Mouse (Mus musculus): Measurements from ENCODE around the gene Dapk2. TPM values are rescaled to one million over a fixed set of nuclear protein-coding genes. Genes with fewer than 3 reads are reported as not detected.

Dapk2 gene
- polyA plus RNA-seq, 1 experiment from 2014 or later = 6.7 TPM

DNA sequence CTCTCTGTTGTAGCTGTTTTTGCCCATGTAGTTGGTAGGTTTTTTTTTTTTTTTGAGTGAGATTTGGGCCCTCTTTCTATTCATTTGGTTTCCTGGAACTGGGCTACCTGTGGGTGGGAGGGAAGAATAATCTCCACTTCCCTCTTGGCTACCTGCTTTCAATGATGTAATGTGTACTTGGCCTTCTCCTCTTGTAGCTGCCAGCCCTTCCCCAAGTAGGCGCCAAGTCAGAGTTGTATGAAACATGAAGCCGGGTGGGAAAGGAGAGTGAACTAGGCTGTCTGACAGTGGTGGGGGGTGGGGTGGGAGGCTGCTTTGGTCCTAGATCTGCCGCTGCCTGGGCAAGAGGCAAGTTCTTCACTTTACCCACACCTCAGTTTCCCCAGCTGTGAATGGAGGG is 38.5 kb downstream of the Dapk2 start:
- Histone ChIP-seq H3K36me3 (no peaks in the 10 kb centered on the region), H3K27me3 (no peaks in the 10 kb centered on the region), H3K4me3 (no peak overlapping the region), H3K9me3 (no peaks in the 10 kb centered on the region), H3K4me2 (no peak overlapping the region), H3K27ac (no peak overlapping the region), H3K9ac (no peak overlapping the region), H3K4me1 (peaks cover 6% of the 10 kb centered on the region; the same call in 1 of the 2 replicates)
- no peak for ATAC-seq (ENCODE audit: insufficient number of reproducible peaks, insufficient read depth, low FRiP score, low TSS enrichment, low read depth)
- WGBS = 47% methylated on average over 3 of the region's 3 CpGs

DNA sequence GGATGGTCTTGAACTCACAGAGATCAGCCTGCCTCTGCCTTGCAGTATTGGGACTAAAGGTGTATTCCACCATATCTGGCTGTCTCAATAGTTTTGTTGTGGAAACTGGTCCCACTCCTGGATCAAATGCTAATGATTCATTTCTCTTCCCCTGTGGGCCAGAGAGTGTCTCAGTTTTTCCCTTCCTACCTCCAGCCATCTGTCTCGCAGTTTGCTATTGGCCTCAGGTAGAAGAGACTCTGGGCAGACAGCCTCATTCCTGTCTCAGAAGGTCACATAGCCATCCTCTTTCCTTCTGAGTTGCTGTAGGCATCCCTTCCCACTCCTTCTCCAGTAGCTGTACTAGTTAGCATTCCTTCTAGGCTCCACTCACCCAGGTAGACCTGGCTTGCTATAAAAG is 40.5 kb downstream of the Dapk2 start:
- Histone ChIP-seq H3K4me2 (no peak overlapping the region), H3K27me3 (no peaks in the 10 kb centered on the region), H3K9me3 (no peaks in the 10 kb centered on the region), H3K9ac (no peak overlapping the region), H3K27ac (no peak overlapping the region), H3K4me3 (no peak overlapping the region), H3K4me1 (peaks cover 6% of the 10 kb centered on the region; the same call in 1 of the 2 replicates), H3K36me3 (no peaks in the 10 kb centered on the region)
- WGBS = 87% methylated on average over 1 of the region's 1 CpGs
- no peak for ATAC-seq (ENCODE audit: insufficient number of reproducible peaks, insufficient read depth, low FRiP score, low TSS enrichment, low read depth)

DNA sequence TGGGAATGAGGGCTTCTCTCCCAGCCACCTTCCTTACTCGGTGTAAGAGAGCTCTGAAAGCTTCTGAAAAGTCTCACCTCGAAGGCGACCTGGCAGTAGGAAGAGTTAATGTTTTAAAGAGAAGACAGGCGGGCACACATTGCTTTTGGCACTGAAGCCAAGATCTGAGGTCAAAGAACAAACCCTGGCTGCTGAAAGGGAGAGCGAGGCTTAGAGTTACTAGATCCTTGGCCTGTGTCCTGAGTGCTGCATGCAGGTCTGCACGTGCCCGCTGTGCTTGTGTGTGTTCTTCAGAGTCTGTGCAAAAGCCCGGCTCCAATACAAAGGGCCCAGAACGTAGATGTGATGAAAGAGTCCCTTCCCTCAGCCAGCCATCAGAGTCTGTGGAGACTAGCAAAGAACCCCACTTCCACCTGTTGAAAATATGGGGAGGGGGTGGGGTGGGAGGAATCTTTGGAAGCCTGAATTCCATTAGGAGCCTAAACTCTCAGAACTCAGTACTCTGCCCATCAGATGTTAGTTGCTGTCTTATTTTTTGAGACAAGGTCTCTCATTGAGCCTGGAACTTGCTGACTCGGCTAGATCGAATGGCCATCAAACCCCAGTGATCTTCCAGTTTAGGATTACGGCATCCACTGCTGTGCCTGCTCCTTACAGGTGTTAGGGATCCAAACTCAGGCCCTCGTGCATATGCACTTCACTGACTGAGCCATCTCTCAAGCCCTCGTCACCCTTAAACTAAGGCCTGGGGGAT is 41.8 kb downstream of the Dapk2 start:
- Histone ChIP-seq H3K4me1 (peaks cover 6% of the 10 kb centered on the region; the same call in 1 of the 2 replicates), H3K27ac (no peak overlapping the region), H3K4me2 (no peak overlapping the region), H3K9me3 (no peaks in the 10 kb centered on the region), H3K36me3 (no peaks in the 10 kb centered on the region), H3K9ac (no peak overlapping the region), H3K4me3 (no peak overlapping the region), H3K27me3 (no peaks in the 10 kb centered on the region)
- ATAC-seq (ENCODE audit: insufficient number of reproducible peaks, insufficient read depth, low FRiP score, low TSS enrichment, low read depth) = no peak
- 77% methylated on average over 14 of the region's 14 CpGs for WGBS

DNA sequence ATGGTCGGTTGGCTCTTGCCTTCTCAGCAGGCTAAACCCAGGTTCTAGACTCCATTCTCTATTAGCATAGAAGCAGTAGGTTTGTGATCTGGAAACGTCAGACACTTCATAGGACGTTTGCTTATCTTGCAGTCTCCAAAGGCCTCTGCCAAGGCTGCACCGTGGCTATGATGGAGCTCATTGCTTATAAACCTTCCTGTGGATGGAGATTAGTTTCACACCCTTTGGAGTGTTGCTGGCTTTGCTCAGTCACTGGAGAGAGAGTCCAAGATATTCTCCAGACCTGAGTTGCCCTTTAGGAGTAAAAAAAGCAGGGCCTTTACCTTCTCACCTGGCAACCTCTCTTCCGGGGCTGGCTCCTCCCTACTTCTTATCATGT is 42.4 kb downstream of the Dapk2 start:
- ATAC-seq (ENCODE audit: insufficient number of reproducible peaks, insufficient read depth, low FRiP score, low TSS enrichment, low read depth) = no peak
- Histone ChIP-seq H3K4me2 (no peak overlapping the region), H3K9me3 (no peaks in the 10 kb centered on the region), H3K27ac (no peak overlapping the region), H3K36me3 (no peaks in the 10 kb centered on the region), H3K4me1 (peaks cover 6% of the 10 kb centered on the region), H3K27me3 (no peaks in the 10 kb centered on the region), H3K9ac (no peak overlapping the region), H3K4me3 (no peak overlapping the region)
- 83% methylated on average over 5 of the region's 5 CpGs for WGBS

DNA sequence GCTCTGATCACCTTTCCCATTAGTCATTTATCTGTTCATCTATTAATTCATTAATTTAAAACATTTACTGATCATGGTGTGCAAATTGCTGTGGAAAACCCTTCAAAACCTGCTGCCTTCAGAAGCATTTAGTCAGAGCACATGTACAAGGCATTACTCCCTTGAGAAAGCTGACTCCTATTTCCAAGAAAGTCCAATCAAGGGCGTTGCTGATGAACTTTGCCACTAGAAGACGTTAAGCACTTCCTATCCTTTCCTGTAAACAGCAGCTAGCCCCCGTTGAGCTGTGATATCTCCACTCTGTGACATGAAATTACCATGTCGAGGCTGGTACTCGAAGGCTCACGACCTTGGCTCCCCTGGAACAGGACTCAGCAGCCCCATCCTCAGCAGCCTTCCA is 43.6 kb downstream of the Dapk2 start:
- Histone ChIP-seq H3K9me3 (no peaks in the 10 kb centered on the region), H3K27ac (no peak overlapping the region), H3K4me1 (peaks cover 9% of the 10 kb centered on the region), H3K36me3 (no peaks in the 10 kb centered on the region), H3K4me3 (no peak overlapping the region), H3K9ac (no peak overlapping the region), H3K27me3 (no peaks in the 10 kb centered on the region), H3K4me2 (no peak overlapping the region)
- ATAC-seq (ENCODE audit: insufficient number of reproducible peaks, insufficient read depth, low FRiP score, low TSS enrichment, low read depth) = no peak
- 63% methylated on average over 6 of the region's 6 CpGs for WGBS

DNA sequence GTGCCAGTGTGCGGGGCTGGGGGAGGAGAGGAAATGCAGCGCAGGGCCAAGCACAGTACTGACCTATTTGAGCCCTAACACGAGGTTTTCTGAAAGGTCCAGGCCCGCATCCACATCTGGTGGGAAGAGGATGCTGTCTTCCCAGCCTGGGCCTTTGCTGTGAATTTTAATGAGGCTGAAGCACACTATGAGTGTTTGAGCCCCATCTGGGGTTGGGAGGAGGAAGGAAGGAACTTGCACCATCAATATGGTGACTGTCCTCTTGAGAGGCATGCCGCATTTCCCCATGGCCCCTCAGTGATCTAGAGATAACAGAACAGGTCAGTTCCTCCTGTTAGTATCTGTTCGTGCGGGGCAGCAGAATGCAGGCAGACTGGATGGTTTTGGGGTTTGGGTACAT is 44.4 kb downstream of the Dapk2 start:
- Histone ChIP-seq H3K9me3 (no peaks in the 10 kb centered on the region), H3K4me1 (peaks cover 4% of the 10 kb centered on the region; the same call in 1 of the 2 replicates), H3K27me3 (no peaks in the 10 kb centered on the region), H3K36me3 (no peaks in the 10 kb centered on the region), H3K9ac (no peak overlapping the region), H3K4me2 (no peak overlapping the region), H3K27ac (no peak overlapping the region), H3K4me3 (no peak overlapping the region)
- WGBS = 74% methylated on average over 7 of the region's 7 CpGs
- ATAC-seq (ENCODE audit: insufficient number of reproducible peaks, insufficient read depth, low FRiP score, low TSS enrichment, low read depth) = no peak

DNA sequence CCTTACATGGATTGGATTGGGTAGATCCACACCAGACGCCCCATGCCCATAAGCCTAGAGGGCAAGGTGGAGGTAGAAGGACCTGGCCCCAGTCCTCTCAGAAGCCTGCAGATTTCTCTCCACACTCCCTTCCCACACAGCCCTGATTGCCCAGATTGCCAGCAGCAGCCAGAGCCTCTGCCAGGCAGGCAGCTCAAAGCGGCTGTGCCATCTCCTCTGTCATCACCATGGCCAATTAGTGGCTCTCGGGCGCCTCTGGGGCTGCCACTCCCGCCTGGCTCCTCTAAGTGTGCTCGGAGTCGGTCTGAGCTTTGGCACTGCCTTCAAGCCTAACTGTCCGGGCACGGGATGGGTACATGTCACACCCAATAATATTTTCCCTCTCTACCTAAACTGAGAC is 47.7 kb downstream of the Dapk2 start:
- no peak for ATAC-seq (ENCODE audit: insufficient number of reproducible peaks, insufficient read depth, low FRiP score, low TSS enrichment, low read depth)
- Histone ChIP-seq H3K9ac (no peak overlapping the region), H3K4me2 (no peak overlapping the region), H3K4me3 (no peak overlapping the region), H3K27me3 (no peaks in the 10 kb centered on the region), H3K9me3 (no peaks in the 10 kb centered on the region), H3K27ac (no peak overlapping the region), H3K36me3 (no peaks in the 10 kb centered on the region), H3K4me1 (peaks cover 5% of the 10 kb centered on the region)
- WGBS = 88% methylated on average over 9 of the region's 9 CpGs

DNA sequence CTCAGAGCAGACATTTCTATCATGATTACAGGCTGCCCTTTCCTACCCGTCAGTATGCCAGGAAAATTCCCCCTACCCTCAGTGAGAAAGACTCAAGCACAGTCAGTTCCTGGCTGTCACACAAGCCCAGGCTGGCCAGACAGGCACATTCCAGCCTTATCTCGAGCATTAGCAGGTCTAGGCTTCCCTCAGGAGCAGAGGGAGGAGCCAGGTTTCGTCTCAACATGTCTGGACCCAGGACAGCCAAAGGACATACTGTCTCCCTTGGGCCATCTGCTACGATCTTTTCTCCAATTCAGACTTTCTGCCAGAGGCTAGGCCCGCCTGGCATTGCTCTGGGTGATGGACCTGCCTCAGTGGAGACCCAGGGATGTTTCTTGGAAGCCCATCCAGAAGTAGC is 48.8 kb downstream of the Dapk2 start:
- H3K27me3 ChIP-seq = no peaks in the 10 kb centered on the region
- peaks cover 9% of the 10 kb centered on the region for H3K4me1 ChIP-seq
- H3K9ac ChIP-seq = no peak overlapping the region
- H3K4me3 ChIP-seq = no peak overlapping the region
- H3K4me2 ChIP-seq = no peak overlapping the region
- no peaks in the 10 kb centered on the region for H3K9me3 ChIP-seq
- H3K27ac ChIP-seq = no peak overlapping the region
- WGBS = 46% methylated on average over 5 of the region's 5 CpGs
- ATAC-seq (ENCODE audit: insufficient number of reproducible peaks, insufficient read depth, low FRiP score, low TSS enrichment, low read depth) = no peak
- no peaks in the 10 kb centered on the region for H3K36me3 ChIP-seq

DNA sequence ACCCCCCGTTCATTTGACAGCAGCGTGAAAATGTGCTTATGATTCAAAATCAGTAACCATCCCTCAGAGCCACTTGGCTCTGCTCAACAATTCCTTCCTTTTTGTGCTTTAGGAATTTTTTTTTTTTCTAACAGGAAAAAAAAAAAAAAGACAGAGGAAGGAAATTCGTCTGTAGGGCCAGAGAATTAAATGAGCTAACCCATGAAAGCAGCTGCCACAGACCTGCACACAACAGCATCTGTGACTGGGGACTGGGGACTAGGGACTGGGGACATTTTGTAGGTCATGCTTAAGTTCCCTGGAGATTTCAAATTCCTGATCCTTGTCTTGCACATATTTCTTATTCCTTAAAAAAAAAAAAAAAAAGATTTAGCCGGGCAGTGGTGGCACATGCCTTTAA is 53.4 kb downstream of the Dapk2 start:
- ATAC-seq (ENCODE audit: insufficient number of reproducible peaks, insufficient read depth, low FRiP score, low TSS enrichment, low read depth) = no peak
- Histone ChIP-seq H3K27ac (no peak overlapping the region), H3K4me3 (no peak overlapping the region), H3K36me3 (no peaks in the 10 kb centered on the region), H3K27me3 (no peaks in the 10 kb centered on the region), H3K4me2 (no peak overlapping the region), H3K9ac (no peak overlapping the region), H3K9me3 (no peaks in the 10 kb centered on the region), H3K4me1 (peaks cover 9% of the 10 kb centered on the region; the same call in 1 of the 2 replicates)
- 30% methylated on average over 4 of the region's 4 CpGs for WGBS

DNA sequence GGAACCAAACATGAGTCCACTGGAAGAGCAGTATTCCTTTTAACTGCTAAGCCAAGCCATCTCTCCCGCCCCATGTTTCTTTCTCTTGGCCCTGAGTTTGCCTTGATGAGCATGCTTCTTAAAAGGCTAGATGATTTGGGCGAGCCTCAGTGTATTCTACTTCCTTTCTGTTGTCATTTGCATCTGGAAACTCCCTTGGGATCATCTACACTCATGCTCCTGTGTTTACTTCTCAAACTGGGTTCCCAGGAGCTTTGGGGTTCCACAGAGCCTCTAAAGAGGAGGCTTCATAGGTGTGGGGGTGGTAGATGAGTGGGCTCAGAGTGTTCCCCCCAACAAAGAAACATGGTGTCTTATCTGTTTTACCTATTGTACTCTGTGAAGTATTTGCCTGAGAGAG is 54.1 kb downstream of the Dapk2 start:
- H3K4me2 ChIP-seq = no peak overlapping the region
- no peak for ATAC-seq (ENCODE audit: insufficient number of reproducible peaks, insufficient read depth, low FRiP score, low TSS enrichment, low read depth)
- H3K36me3 ChIP-seq = no peaks in the 10 kb centered on the region
- no peaks in the 10 kb centered on the region for H3K27me3 ChIP-seq
- no peak overlapping the region for H3K27ac ChIP-seq
- no peak overlapping the region for H3K4me3 ChIP-seq
- peaks cover 9% of the 10 kb centered on the region; the same call in 1 of the 2 replicates for H3K4me1 ChIP-seq
- no peaks in the 10 kb centered on the region for H3K9me3 ChIP-seq
- WGBS = 74% methylated on average over 2 of the region's 2 CpGs
- H3K9ac ChIP-seq = no peak overlapping the region

DNA sequence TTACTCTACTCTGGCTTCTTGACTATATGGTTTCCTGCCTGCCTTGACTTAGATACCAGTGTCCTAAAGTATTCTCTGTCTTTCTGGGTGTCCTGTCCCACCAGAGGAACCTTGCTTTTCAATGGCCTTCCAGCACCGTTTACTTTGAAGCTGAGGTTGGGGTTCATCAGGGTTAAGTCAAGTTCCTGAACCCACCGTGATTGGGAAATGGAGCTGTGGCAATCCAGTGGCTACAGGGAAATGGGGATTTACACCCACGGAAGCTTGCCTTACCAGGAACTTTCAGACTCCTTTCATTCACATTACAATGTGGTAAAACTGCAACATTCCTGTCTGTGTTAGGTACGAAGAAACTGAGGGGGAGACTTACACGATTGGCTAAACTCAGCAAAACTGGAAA is 54.8 kb downstream of the Dapk2 start:
- H3K27ac ChIP-seq = no peak overlapping the region
- WGBS = 64% methylated on average over 5 of the region's 5 CpGs
- no peaks in the 10 kb centered on the region for H3K27me3 ChIP-seq
- H3K4me3 ChIP-seq = no peak overlapping the region
- no peaks in the 10 kb centered on the region for H3K36me3 ChIP-seq
- H3K9me3 ChIP-seq = no peaks in the 10 kb centered on the region
- H3K4me1 ChIP-seq = peaks cover 10% of the 10 kb centered on the region; the same call in 1 of the 2 replicates
- H3K4me2 ChIP-seq = no peak overlapping the region
- ATAC-seq (ENCODE audit: insufficient number of reproducible peaks, insufficient read depth, low FRiP score, low TSS enrichment, low read depth) = no peak
- H3K9ac ChIP-seq = no peak overlapping the region

DNA sequence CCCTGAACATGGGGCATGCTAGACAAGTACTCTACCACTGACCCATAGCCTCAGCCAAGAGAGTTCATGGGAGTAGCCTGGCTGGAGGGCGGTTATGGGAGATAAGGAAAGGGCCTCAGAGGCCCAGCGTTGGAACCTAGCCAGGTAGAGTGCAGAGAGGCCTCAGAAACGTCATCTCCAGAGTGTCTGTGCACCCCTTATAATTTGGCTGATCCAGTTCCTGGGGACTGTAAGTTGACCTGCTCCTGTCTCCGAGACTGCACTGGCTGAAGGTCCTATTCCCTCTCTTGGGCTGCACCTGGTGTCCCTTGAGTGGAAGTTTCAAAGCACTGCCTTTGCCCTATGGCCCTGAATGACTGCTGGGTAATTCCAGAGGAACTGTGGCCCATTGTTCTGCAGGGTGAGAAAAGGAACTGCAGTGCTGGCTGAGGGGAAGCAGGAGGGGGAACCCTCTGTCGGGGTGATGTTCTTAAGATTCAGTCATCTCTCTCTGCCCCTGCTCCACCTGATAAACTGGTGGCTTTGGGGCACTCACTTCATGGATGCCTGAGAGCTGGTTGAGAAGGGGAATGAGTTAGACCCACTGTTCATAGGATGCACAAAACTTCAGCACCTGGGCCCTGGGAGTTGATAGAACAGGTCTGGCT is 55.5 kb downstream of the Dapk2 start:
- no peak for ATAC-seq (ENCODE audit: insufficient number of reproducible peaks, insufficient read depth, low FRiP score, low TSS enrichment, low read depth)
- no peak overlapping the region for H3K4me3 ChIP-seq
- H3K27me3 ChIP-seq = no peaks in the 10 kb centered on the region
- H3K4me1 ChIP-seq = peaks cover 17% of the 10 kb centered on the region; the same call in 1 of the 2 replicates
- 26% methylated on average over 5 of the region's 5 CpGs for WGBS
- no peak overlapping the region for H3K4me2 ChIP-seq
- no peak overlapping the region for H3K9ac ChIP-seq
- H3K27ac ChIP-seq = no peak overlapping the region
- H3K36me3 ChIP-seq = no peaks in the 10 kb centered on the region
- no peaks in the 10 kb centered on the region for H3K9me3 ChIP-seq

All from embryonic facial prominence, embryonic 13.5 days (tissue).